Mouse (Mus musculus): ENCODE results near the gene Wdr61. TPM values are rescaled to one million over a fixed set of nuclear protein-coding genes. Genes with fewer than 3 reads are reported as not detected.

Wdr61 gene
- polyA plus RNA-seq, 1 experiment from 2014 or later = 126 TPM

GRCm38 (mm10) chr9:54765336-54766085 lies 31.2 kb upstream of the Wdr61 start:
- Histone ChIP-seq H3K4me2 (replicated peaks; ENCODE audit: low read depth, low read length) (peak overlapping the region; percentile 38), H3K9ac (replicated peaks; ENCODE audit: low read depth) (no peak overlapping the region), H3K27me3 (replicated peaks; ENCODE audit: insufficient read depth, low read length) (peaks cover 25% of the 10 kb centered on the region), H3K4me1 (ENCODE audit: insufficient read depth, low read depth, low read length) (0 out of 2 replicates have a peak, but pooled peaks cover 4% of the 10 kb centered on the region), H3K27ac (ENCODE audit: low read length) (no peak overlapping the region), H3K36me3 (ENCODE audit: insufficient read depth, low read length) (no peaks in the 10 kb centered on the region), H3K4me3 (ENCODE audit: low read depth, low read length) (peak overlapping the region; percentile 16; the same call in 1 of the 2 replicates), H3K9me3 (ENCODE audit: low read length) (no peaks in the 10 kb centered on the region)
- DNase-seq (ENCODE audit: low spot score) (no peak), ATAC-seq (no peak)
- 0% methylated on average over 36 of the region's 41 CpGs for WGBS
- TF ChIP-seq CTCF (IDR thresholded peaks at IDR 0.05) = no peak
- no peak for TF ChIP-seq EP300 (IDR thresholded peaks at IDR 0.05)

GRCm38 (mm10) chr9:54764561-54765217 lies 30.4 kb upstream of the Wdr61 start, which contains the start of gene Crabp1:
Gene Crabp1 (plus strand): TSS chr9:54764748.
- H3K36me3 ChIP-seq (ENCODE audit: insufficient read depth, low read length) = no peaks in the 10 kb centered on the region
- no peak for TF ChIP-seq EP300 (IDR thresholded peaks at IDR 0.05)
- no peak for TF ChIP-seq CTCF (IDR thresholded peaks at IDR 0.05)
- H3K27me3 ChIP-seq (replicated peaks; ENCODE audit: insufficient read depth, low read length) = peaks cover 25% of the 10 kb centered on the region
- H3K4me1 ChIP-seq (ENCODE audit: insufficient read depth, low read depth, low read length) = 0 out of 2 replicates have a peak, but pooled peaks cover 4% of the 10 kb centered on the region
- no peak within 1 kb of the TSS for H3K27ac ChIP-seq (ENCODE audit: low read length)
- 2% methylated on average over 43 of the region's 45 CpGs for WGBS
- DNase-seq (ENCODE audit: low spot score) = no peak
- H3K4me3 ChIP-seq (ENCODE audit: low read depth, low read length) = peak within 1 kb of the TSS; percentile 16
- H3K9ac ChIP-seq (replicated peaks; ENCODE audit: low read depth) = no peak within 1 kb of the TSS
- H3K4me2 ChIP-seq (replicated peaks; ENCODE audit: low read depth, low read length) = peak within 1 kb of the TSS; percentile 44
- no peaks in the 10 kb centered on the region for H3K9me3 ChIP-seq (ENCODE audit: low read length)
- ATAC-seq = no peak; the same call in 1 of the 2 replicates

- H3K9ac ChIP-seq (replicated peaks; ENCODE audit: low read depth) = no peak overlapping the region
- no peak for DNase-seq (ENCODE audit: low spot score)
- no peaks in the 10 kb centered on the region for H3K9me3 ChIP-seq (ENCODE audit: low read length)
- no peaks in the 10 kb centered on the region for H3K36me3 ChIP-seq (ENCODE audit: insufficient read depth, low read length)
- no peak overlapping the region for H3K4me2 ChIP-seq (replicated peaks; ENCODE audit: low read depth, low read length)
- TF ChIP-seq CTCF (IDR thresholded peaks at IDR 0.05) (no peak), EP300 (IDR thresholded peaks at IDR 0.05) (no peak)
- H3K4me1 ChIP-seq (ENCODE audit: insufficient read depth, low read depth, low read length) = 0 out of 2 replicates have a peak, but pooled peaks cover 4% of the 10 kb centered on the region
- peaks cover 25% of the 10 kb centered on the region for H3K27me3 ChIP-seq (replicated peaks; ENCODE audit: insufficient read depth, low read length)
- H3K27ac ChIP-seq (ENCODE audit: low read length) = no peak overlapping the region
- 22% methylated on average over 12 of the region's 12 CpGs for WGBS
- H3K4me3 ChIP-seq (ENCODE audit: low read depth, low read length) = no peak overlapping the region
- ATAC-seq = no peak
Measured at GRCm38 (mm10) chr9:54764091-54764490, 29.8 kb upstream of the Wdr61 start.

- H3K9ac ChIP-seq (replicated peaks; ENCODE audit: low read depth) = no peak overlapping the region
- TF ChIP-seq EP300 (IDR thresholded peaks at IDR 0.05) = no peak
- TF ChIP-seq CTCF (IDR thresholded peaks at IDR 0.05) = no peak
- 0 out of 2 replicates have a peak, but pooled peaks cover under 1% of the 10 kb centered on the region for H3K4me1 ChIP-seq (ENCODE audit: insufficient read depth, low read depth, low read length)
- no peak overlapping the region for H3K4me3 ChIP-seq (ENCODE audit: low read depth, low read length)
- H3K27ac ChIP-seq (ENCODE audit: low read length) = no peak overlapping the region
- 19% methylated on average over 6 of the region's 6 CpGs for WGBS
- DNase-seq (ENCODE audit: low spot score) (no peak), ATAC-seq (no peak)
- H3K9me3 ChIP-seq (ENCODE audit: low read length) = no peaks in the 10 kb centered on the region
- H3K36me3 ChIP-seq (ENCODE audit: insufficient read depth, low read length) = no peaks in the 10 kb centered on the region
- no peak overlapping the region for H3K4me2 ChIP-seq (replicated peaks; ENCODE audit: low read depth, low read length)
- H3K27me3 ChIP-seq (replicated peaks; ENCODE audit: insufficient read depth, low read length) = peaks cover 10% of the 10 kb centered on the region
Measured at GRCm38 (mm10) chr9:54759592-54759991, 25.3 kb upstream of the Wdr61 start.

GRCm38 (mm10) chr9:54752944-54753295 lies 18.6 kb upstream of the Wdr61 start:
- Histone ChIP-seq H3K36me3 (ENCODE audit: insufficient read depth, low read length) (no peaks in the 10 kb centered on the region), H3K9me3 (ENCODE audit: low read length) (no peaks in the 10 kb centered on the region), H3K9ac (replicated peaks; ENCODE audit: low read depth) (no peak overlapping the region), H3K4me3 (ENCODE audit: low read depth, low read length) (no peak overlapping the region), H3K27ac (ENCODE audit: low read length) (no peak overlapping the region), H3K4me1 (ENCODE audit: insufficient read depth, low read depth, low read length) (no peaks in the 10 kb centered on the region), H3K27me3 (replicated peaks; ENCODE audit: insufficient read depth, low read length) (0 out of 2 replicates have a peak, but pooled peaks cover 2% of the 10 kb centered on the region), H3K4me2 (replicated peaks; ENCODE audit: low read depth, low read length) (no peak overlapping the region)
- 40% methylated on average over 11 of the region's 11 CpGs for WGBS
- no peak for ATAC-seq
- no peak for DNase-seq (ENCODE audit: low spot score)
- TF ChIP-seq CTCF (IDR thresholded peaks at IDR 0.05) = no peak
- TF ChIP-seq EP300 (IDR thresholded peaks at IDR 0.05) = no peak

GRCm38 (mm10) chr9:54752201-54752943 lies 18.1 kb upstream of the Wdr61 start:
- Histone ChIP-seq H3K4me3 (ENCODE audit: low read depth, low read length) (no peak overlapping the region), H3K36me3 (ENCODE audit: insufficient read depth, low read length) (no peaks in the 10 kb centered on the region), H3K4me2 (replicated peaks; ENCODE audit: low read depth, low read length) (no peak overlapping the region), H3K9me3 (ENCODE audit: low read length) (no peaks in the 10 kb centered on the region), H3K27ac (ENCODE audit: low read length) (no peak overlapping the region), H3K27me3 (replicated peaks; ENCODE audit: insufficient read depth, low read length) (0 out of 2 replicates have a peak, but pooled peaks cover 2% of the 10 kb centered on the region), H3K4me1 (ENCODE audit: insufficient read depth, low read depth, low read length) (no peaks in the 10 kb centered on the region), H3K9ac (replicated peaks; ENCODE audit: low read depth) (no peak overlapping the region)
- DNase-seq (ENCODE audit: low spot score) (no peak), ATAC-seq (no peak)
- WGBS = 24% methylated on average over 21 of the region's 21 CpGs
- no peak for TF ChIP-seq EP300 (IDR thresholded peaks at IDR 0.05)
- no peak for TF ChIP-seq CTCF (IDR thresholded peaks at IDR 0.05)
